Mouse (Mus musculus): Measurements from ENCODE around the gene Kctd10. TPM values are rescaled to one million over a fixed set of nuclear protein-coding genes. Genes with fewer than 3 reads are reported as not detected.

Gene Kctd10
- polyA plus RNA-seq, 1 experiment from 2014 or later: 111 TPM

DNA sequence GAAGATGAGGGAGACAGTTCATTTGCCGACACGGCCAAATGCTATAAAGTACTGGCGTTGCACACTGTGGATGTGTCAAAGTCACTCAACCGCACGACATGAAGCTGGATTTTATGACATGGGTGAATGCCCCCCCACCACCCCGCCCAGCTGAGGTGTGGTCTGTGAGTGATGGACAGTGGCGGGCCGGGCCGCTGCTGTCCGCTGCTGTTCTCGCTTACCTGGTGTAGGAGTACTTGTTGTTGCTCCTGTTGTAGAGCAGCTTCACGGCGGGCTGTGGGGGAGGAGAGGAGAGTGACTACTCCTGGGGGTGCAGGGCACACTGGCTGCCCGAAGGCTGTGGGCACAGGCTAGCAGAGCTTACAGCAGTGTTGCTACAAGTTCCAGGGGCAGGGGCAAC, 12.2 kb downstream of the Kctd10 start:
- no peak overlapping the region for H3K9ac ChIP-seq (ENCODE audit: low read depth, low read length)
- H3K4me1 ChIP-seq (ENCODE audit: control insufficient read depth, insufficient read depth, low read length): peaks cover 43% of the 10 kb centered on the region
- H3K27me3 ChIP-seq (replicated peaks; ENCODE audit: control insufficient read depth, insufficient read depth, low read length): no peaks in the 10 kb centered on the region
- H3K36me3 ChIP-seq (ENCODE audit: control insufficient read depth, insufficient read depth, low read length): peaks cover 87% of the 10 kb centered on the region
- no peak overlapping the region for H3K4me3 ChIP-seq (ENCODE audit: low read depth, low read length)
- DNase-seq (ENCODE audit: low spot score) (no peak), ATAC-seq (ENCODE audit: low read depth) (no peak)
- H3K9me3 ChIP-seq (ENCODE audit: control insufficient read depth, low read length): no peaks in the 10 kb centered on the region
- no peak overlapping the region for H3K27ac ChIP-seq (replicated peaks; ENCODE audit: low read depth, low read length)
- no peak overlapping the region for H3K4me2 ChIP-seq (ENCODE audit: low read depth, low read length)
- WGBS: 90% methylated on average over 14 of the region's 14 CpGs

DNA sequence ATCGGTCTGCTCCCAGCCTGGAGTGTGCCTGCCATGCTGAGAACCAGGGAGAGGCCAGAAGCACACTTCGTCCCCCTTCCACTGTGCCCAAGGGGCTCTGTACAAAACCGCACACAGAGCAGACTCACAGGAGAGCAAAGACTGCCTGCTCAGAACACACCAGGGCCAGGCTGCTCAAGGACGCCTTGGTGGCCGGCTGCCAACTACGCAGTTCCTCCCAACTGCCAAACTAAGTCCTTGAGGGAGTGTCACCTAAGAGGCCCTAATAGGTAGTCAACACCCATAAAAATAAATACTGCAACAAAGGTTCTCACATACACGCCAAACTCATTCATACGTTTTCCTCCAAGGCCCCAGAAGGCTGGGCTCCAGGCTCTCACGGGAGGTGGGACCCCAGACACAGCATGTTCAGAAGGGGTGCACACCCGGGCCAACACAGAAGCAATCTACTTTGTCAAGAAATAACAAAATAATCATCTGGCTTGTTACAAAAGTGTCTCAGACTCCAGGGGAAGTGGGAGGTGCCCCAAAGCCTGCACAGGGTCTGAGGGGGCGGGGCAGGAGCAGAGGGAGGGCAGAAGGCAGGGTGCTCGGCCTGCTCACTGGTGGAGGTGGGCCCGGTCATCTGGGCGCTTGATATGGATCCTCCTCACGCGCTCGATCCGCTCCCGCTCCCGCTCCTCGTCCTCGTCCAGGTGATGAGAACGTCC, 15.1 kb downstream of the Kctd10 start:
- ATAC-seq (ENCODE audit: low read depth): peak; percentile 81
- H3K4me1 ChIP-seq (ENCODE audit: control insufficient read depth, insufficient read depth, low read length): peaks cover 15% of the 10 kb centered on the region
- H3K9me3 ChIP-seq (ENCODE audit: control insufficient read depth, low read length): no peaks in the 10 kb centered on the region
- peak overlapping the region; percentile 28; the same call in 1 of the 2 replicates for H3K27ac ChIP-seq (replicated peaks; ENCODE audit: low read depth, low read length)
- no peak overlapping the region for H3K9ac ChIP-seq (ENCODE audit: low read depth, low read length)
- peak; percentile 70 for DNase-seq (ENCODE audit: low spot score)
- no peaks in the 10 kb centered on the region for H3K27me3 ChIP-seq (replicated peaks; ENCODE audit: control insufficient read depth, insufficient read depth, low read length)
- peaks cover 95% of the 10 kb centered on the region for H3K36me3 ChIP-seq (ENCODE audit: control insufficient read depth, insufficient read depth, low read length)
- H3K4me3 ChIP-seq (ENCODE audit: low read depth, low read length): no peak overlapping the region
- 79% methylated on average over 22 of the region's 23 CpGs for WGBS
- H3K4me2 ChIP-seq (ENCODE audit: low read depth, low read length): no peak overlapping the region

DNA sequence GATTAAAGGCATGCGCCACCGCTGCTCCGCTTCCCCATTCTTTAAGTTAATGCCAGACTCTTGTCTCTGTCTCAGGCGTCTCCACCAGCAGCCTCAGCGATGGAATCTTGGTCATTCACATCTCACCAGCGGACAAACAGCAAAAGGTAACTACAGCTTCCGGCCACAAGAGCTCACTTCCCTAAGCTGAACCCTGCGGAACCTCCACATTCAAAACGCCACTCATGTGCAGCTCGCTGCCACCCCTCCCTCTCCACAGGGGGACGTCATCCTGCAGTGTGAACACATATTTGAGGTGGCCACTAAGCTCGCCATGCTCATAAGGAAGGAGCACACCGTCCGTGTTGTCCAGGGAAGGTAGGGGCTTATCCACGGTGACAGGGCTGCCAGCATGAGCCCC, 19.3 kb downstream of the Kctd10 start:
- Histone ChIP-seq H3K9me3 (ENCODE audit: control insufficient read depth, low read length) (0 out of 2 replicates have a peak, but pooled peaks cover under 1% of the 10 kb centered on the region), H3K27ac (replicated peaks; ENCODE audit: low read depth, low read length) (no peak overlapping the region), H3K27me3 (replicated peaks; ENCODE audit: control insufficient read depth, insufficient read depth, low read length) (no peaks in the 10 kb centered on the region), H3K4me2 (ENCODE audit: low read depth, low read length) (no peak overlapping the region), H3K4me3 (ENCODE audit: low read depth, low read length) (no peak overlapping the region), H3K36me3 (ENCODE audit: control insufficient read depth, insufficient read depth, low read length) (peaks cover 56% of the 10 kb centered on the region), H3K4me1 (ENCODE audit: control insufficient read depth, insufficient read depth, low read length) (0 out of 2 replicates have a peak, but pooled peaks cover 4% of the 10 kb centered on the region), H3K9ac (ENCODE audit: low read depth, low read length) (no peak overlapping the region)
- DNase-seq (ENCODE audit: low spot score) (no peak), ATAC-seq (ENCODE audit: low read depth) (no peak)
- 83% methylated on average over 15 of the region's 15 CpGs for WGBS

DNA sequence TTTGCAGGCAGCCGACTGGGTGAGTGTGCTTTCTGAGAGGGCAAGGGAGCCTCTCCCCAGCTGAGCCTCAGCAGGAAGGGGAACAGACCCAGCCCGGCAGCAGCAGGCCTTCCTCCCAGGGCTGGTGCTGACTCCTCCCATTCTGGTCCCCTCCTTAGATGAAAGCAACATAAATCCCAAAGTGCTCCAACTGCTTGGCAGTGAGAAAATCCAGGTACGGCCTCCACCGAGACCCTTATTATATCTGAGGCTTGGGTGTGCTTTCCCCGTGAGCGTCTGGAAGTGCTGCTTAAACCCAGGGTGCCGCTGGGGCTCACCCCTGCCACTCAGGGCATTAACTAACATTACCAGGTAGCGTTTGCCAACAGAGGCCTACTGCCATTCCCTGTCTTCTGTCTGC, 20.7 kb downstream of the Kctd10 start:
- ATAC-seq (ENCODE audit: low read depth): no peak
- no peak overlapping the region for H3K9ac ChIP-seq (ENCODE audit: low read depth, low read length)
- H3K27me3 ChIP-seq (replicated peaks; ENCODE audit: control insufficient read depth, insufficient read depth, low read length): no peaks in the 10 kb centered on the region
- no peak overlapping the region for H3K27ac ChIP-seq (replicated peaks; ENCODE audit: low read depth, low read length)
- DNase-seq (ENCODE audit: low spot score): no peak
- WGBS: 54% methylated on average over 5 of the region's 8 CpGs
- no peak overlapping the region for H3K4me3 ChIP-seq (ENCODE audit: low read depth, low read length)
- H3K36me3 ChIP-seq (ENCODE audit: control insufficient read depth, insufficient read depth, low read length): peaks cover 42% of the 10 kb centered on the region
- 0 out of 2 replicates have a peak, but pooled peaks cover 4% of the 10 kb centered on the region for H3K4me1 ChIP-seq (ENCODE audit: control insufficient read depth, insufficient read depth, low read length)
- 0 out of 2 replicates have a peak, but pooled peaks cover 4% of the 10 kb centered on the region for H3K9me3 ChIP-seq (ENCODE audit: control insufficient read depth, low read length)
- H3K4me2 ChIP-seq (ENCODE audit: low read depth, low read length): no peak overlapping the region

DNA sequence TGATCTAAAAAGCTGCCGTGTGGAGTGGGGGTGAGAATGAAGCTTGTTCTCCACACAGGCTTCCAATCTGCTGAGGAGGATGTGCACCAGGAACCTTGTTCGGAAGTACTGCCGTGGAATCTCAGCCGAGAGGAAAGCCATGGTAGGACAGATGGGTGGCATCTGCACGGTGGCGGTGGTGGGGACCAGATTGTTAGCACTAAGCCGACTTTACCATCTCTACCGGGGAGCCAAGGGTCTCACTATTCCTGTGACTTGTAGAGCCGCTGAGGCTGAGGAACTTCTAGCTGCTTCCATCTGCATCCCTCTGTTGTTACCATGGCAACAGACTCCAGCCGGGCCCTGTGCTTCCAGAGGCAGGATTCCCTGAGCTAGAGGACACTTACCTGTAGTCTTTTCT, 21.5 kb downstream of the Kctd10 start:
- Histone ChIP-seq H3K4me1 (ENCODE audit: control insufficient read depth, insufficient read depth, low read length) (0 out of 2 replicates have a peak, but pooled peaks cover 4% of the 10 kb centered on the region), H3K4me3 (ENCODE audit: low read depth, low read length) (no peak overlapping the region), H3K27ac (replicated peaks; ENCODE audit: low read depth, low read length) (no peak overlapping the region), H3K9ac (ENCODE audit: low read depth, low read length) (no peak overlapping the region), H3K4me2 (ENCODE audit: low read depth, low read length) (no peak overlapping the region), H3K36me3 (ENCODE audit: control insufficient read depth, insufficient read depth, low read length) (peaks cover 34% of the 10 kb centered on the region), H3K9me3 (ENCODE audit: control insufficient read depth, low read length) (0 out of 2 replicates have a peak, but pooled peaks cover 4% of the 10 kb centered on the region), H3K27me3 (replicated peaks; ENCODE audit: control insufficient read depth, insufficient read depth, low read length) (no peaks in the 10 kb centered on the region)
- WGBS: 77% methylated on average over 10 of the region's 10 CpGs
- ATAC-seq (ENCODE audit: low read depth) (no peak), DNase-seq (ENCODE audit: low spot score) (no peak)

DNA sequence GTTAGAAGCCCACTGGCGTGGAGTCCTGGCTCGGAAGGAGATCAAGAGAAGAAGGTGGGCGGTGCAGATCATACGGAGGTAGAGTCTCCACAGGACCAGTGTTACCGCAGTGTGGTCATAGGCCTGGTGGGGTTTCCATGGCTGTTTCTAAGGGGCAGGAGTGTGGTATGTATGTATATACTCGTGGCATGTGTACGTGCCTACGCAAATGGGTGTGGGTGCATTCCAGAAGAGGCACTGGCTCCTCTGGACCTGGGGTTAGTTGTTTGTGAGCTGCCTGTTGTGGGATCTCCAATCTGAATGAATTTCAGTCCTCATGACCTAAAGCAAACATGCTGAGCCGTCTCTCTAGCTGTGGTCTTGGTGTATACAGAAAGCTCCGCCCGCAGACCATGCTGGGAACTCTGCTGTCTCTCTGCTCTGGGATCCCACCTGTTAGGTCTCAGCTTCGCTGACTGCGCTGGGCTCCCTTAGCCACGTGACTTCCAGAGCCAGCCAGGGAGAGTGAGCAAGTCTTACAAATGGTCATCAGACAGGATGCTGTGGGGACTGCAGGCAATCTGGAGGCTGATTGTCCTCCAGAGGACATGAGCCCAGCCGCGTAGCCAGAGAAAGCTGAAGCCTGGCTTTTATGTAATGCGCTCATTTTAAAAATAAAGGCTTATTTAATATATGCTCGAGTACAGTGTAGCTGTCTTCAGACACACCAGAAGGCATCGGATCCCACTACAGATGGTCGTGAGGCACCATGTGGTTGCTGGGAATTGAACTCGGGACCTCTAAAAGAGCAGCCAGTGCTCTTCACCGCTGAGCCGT, 23.2 kb downstream of the Kctd10 start:
- 0 out of 2 replicates have a peak, but pooled peaks cover 4% of the 10 kb centered on the region for H3K9me3 ChIP-seq (ENCODE audit: control insufficient read depth, low read length)
- ATAC-seq (ENCODE audit: low read depth): peak; percentile 71
- H3K4me3 ChIP-seq (ENCODE audit: low read depth, low read length): no peak overlapping the region
- H3K9ac ChIP-seq (ENCODE audit: low read depth, low read length): peak overlapping the region; percentile 11; the same call in 1 of the 2 replicates
- DNase-seq (ENCODE audit: low spot score): peak; percentile 78
- peak overlapping the region; percentile 31 for H3K4me2 ChIP-seq (ENCODE audit: low read depth, low read length)
- H3K27me3 ChIP-seq (replicated peaks; ENCODE audit: control insufficient read depth, insufficient read depth, low read length): no peaks in the 10 kb centered on the region
- 0 out of 2 replicates have a peak, but pooled peaks cover 4% of the 10 kb centered on the region for H3K4me1 ChIP-seq (ENCODE audit: control insufficient read depth, insufficient read depth, low read length)
- peak overlapping the region; percentile 69 for H3K27ac ChIP-seq (replicated peaks; ENCODE audit: low read depth, low read length)
- 44% methylated on average over 23 of the region's 23 CpGs for WGBS
- peaks cover 17% of the 10 kb centered on the region for H3K36me3 ChIP-seq (ENCODE audit: control insufficient read depth, insufficient read depth, low read length)

DNA sequence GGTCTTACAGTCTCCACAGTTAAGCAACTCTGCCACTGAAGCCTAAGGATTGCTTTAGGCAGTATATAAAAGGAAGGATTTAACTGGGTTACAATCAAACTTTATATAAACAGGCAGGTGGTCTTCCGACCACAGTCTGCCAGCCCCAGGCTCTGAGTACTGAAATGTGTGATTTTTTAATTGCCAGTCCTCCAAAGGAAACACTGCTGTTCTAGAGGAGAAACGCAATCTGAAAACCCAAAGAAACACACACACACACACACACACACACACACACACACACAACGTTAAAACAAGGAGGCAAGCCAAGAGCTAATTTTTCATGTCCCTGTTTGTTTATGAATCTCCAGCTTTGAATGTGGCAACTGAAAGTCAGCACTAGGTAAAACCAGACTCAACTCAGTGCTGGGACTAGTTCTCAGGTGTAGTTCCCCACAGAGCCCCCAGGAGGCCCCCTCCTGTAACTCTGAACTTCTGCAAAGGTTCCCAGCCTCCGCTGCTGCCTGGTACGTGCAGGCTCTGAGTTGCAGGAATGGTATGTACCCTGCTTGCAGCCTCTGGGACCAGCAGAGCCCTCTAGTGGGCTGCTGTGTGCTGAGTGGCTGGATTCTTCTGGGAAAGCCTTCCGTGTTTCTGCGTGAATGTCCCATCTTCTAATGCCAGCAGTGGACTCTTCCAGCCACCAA, 23.9 kb downstream of the Kctd10 start:
- DNase-seq (ENCODE audit: low spot score): peak; percentile 95
- Histone ChIP-seq H3K27me3 (replicated peaks; ENCODE audit: control insufficient read depth, insufficient read depth, low read length) (no peaks in the 10 kb centered on the region), H3K9ac (ENCODE audit: low read depth, low read length) (peak overlapping the region; percentile 11; the same call in 1 of the 2 replicates), H3K36me3 (ENCODE audit: control insufficient read depth, insufficient read depth, low read length) (peaks cover 10% of the 10 kb centered on the region; the same call in 1 of the 2 replicates), H3K4me2 (ENCODE audit: low read depth, low read length) (peak overlapping the region; percentile 31), H3K4me1 (ENCODE audit: control insufficient read depth, insufficient read depth, low read length) (0 out of 2 replicates have a peak, but pooled peaks cover 4% of the 10 kb centered on the region), H3K9me3 (ENCODE audit: control insufficient read depth, low read length) (0 out of 2 replicates have a peak, but pooled peaks cover 4% of the 10 kb centered on the region), H3K4me3 (ENCODE audit: low read depth, low read length) (no peak overlapping the region), H3K27ac (replicated peaks; ENCODE audit: low read depth, low read length) (peak overlapping the region; percentile 69)
- WGBS: 23% methylated on average over 7 of the region's 7 CpGs
- ATAC-seq (ENCODE audit: low read depth): peak; percentile 90

DNA sequence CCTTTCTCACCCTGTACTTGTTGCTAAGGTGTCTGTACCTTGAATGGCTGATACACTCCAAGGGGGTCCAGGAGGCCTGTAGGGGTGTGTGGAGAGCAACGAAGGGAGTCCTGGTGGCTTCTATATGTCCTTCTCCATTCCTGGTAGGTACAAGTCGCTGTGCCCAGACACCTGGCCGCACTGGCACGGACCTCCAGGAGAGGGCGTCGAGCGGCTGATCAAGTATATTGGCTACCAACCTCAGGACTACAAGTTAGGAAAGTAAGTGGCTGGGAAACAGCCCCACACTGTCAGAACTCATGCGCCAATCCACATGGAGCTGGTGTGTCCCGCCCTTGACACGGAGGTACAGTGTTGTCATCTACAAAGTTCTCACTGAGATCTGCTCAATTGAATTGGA, 28.8 kb downstream of the Kctd10 start:
- Histone ChIP-seq H3K36me3 (ENCODE audit: control insufficient read depth, insufficient read depth, low read length) (no peaks in the 10 kb centered on the region), H3K9me3 (ENCODE audit: control insufficient read depth, low read length) (0 out of 2 replicates have a peak, but pooled peaks cover 4% of the 10 kb centered on the region), H3K27ac (replicated peaks; ENCODE audit: low read depth, low read length) (no peak overlapping the region), H3K4me3 (ENCODE audit: low read depth, low read length) (no peak overlapping the region), H3K4me1 (ENCODE audit: control insufficient read depth, insufficient read depth, low read length) (no peaks in the 10 kb centered on the region), H3K9ac (ENCODE audit: low read depth, low read length) (no peak overlapping the region), H3K4me2 (ENCODE audit: low read depth, low read length) (no peak overlapping the region), H3K27me3 (replicated peaks; ENCODE audit: control insufficient read depth, insufficient read depth, low read length) (no peaks in the 10 kb centered on the region)
- DNase-seq (ENCODE audit: low spot score): no peak
- WGBS: 61% methylated on average over 10 of the region's 10 CpGs
- no peak for ATAC-seq (ENCODE audit: low read depth)
